Mouse (Mus musculus): ENCODE measurements around the gene Mctp2.

GRCm38 (mm10) chr7:72229925-72230324 lies 76.5 kb downstream of the Mctp2 start:
- no peak for TF ChIP-seq CTCF (IDR thresholded peaks at IDR 0.05; ENCODE audit: low read depth, low read length)
- TF ChIP-seq EP300 (IDR thresholded peaks at IDR 0.05; ENCODE audit: insufficient read depth, low read depth, low read length): no peak

All from ES-Bruce4 (cell line).